Comparison of ENCODE assay signal across 18 mouse cellular contexts in the genomic region with DNA sequence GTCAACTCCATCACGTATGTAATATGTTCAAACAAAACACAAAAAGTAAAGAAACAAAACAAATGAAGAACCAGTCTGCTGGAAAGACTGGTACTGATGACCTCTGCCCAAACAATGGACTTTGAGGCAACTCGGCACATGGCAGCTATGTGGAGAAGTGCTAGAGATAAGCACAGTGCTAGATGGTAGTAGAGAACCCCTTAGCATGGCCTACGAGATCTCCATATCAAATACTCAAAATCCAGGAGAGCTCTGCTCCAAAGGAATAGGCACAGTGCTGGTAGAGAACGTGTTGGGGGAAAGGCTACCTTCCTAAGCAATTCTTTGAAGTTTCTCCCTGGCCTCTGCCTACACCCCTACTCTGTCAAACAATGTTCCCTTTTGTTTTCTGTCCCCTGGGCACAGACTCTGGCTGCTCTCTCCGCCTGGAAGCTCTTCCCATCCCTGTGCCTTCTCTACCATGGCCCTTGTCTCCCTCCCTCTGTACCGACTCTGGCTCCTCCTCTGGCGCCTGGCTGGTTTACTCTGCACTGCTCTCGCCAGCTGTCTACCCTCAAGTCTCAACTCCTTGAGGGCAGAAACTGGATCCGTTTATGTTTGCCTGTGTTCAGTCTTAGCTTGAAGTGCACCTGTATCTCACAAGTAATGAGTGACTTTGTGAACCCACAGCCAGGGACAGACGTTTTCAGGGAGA. TPM values are rescaled to one million over a fixed set of nuclear protein-coding genes. Genes with fewer than 3 reads are reported as not detected.
A peak's percentile ranks its signal among the peaks of the same experiment; 100 is the strongest.
DNase-seq lines count a peak whose midpoint lies in the region; ATAC-seq and TF ChIP-seq lines count a peak whose summit lies in the region.
"Had no signal": no experiment of that assay in that cellular context is flagged by ENCODE, and none has a peak within 500 bp of the region (broad histone marks: within the 10 kb centered on the region; RNA-seq: fewer than 3 reads in every experiment).

No protein-coding gene starts in this region.

- H3K9ac ChIP-seq in kidney, postnatal 0 days (ENCODE audit: low read depth, low read length): no peak overlapping the region
- H3K9ac ChIP-seq in embryonic facial prominence, embryonic 14.5 days (ENCODE audit: low read depth, low read length): no peak overlapping the region
- H3K9ac ChIP-seq: forebrain, embryonic 15.5 days; hindbrain, embryonic 15.5 days; limb, embryonic 15.5 days; liver, postnatal 0 days had no signal

- TF ChIP-seq CTCF in kidney, postnatal 0 days (IDR thresholded peaks at IDR 0.05; ENCODE audit: low read depth): no peak

- peak overlapping the region; percentile 59 for H3K27ac ChIP-seq in heart, embryonic 10.5 days
- H3K27ac ChIP-seq in kidney, postnatal 0 days: no peak overlapping the region
- no peak overlapping the region for H3K27ac ChIP-seq in embryonic facial prominence, embryonic 14.5 days (replicated peaks; ENCODE audit: low read depth, low read length)
- H3K27ac ChIP-seq: forebrain, embryonic 15.5 days; hindbrain, embryonic 15.5 days; limb, embryonic 15.5 days had no signal

- H3K9me3 ChIP-seq in heart, embryonic 10.5 days: no peaks in the 10 kb centered on the region
- H3K9me3 ChIP-seq in kidney, postnatal 0 days (replicated peaks; ENCODE audit: low read length): no peaks in the 10 kb centered on the region
- no peaks in the 10 kb centered on the region for H3K9me3 ChIP-seq in embryonic facial prominence, embryonic 14.5 days (ENCODE audit: control insufficient read depth, low read length)
- H3K9me3 ChIP-seq: forebrain, embryonic 15.5 days; hindbrain, embryonic 15.5 days; limb, embryonic 15.5 days had no signal

- H3K4me1 ChIP-seq in heart, embryonic 10.5 days: peaks cover 24% of the 10 kb centered on the region
- H3K4me1 ChIP-seq in kidney, postnatal 0 days (replicated peaks; ENCODE audit: insufficient read depth, low read length): no peaks in the 10 kb centered on the region
- no peaks in the 10 kb centered on the region for H3K4me1 ChIP-seq in embryonic facial prominence, embryonic 14.5 days (ENCODE audit: control insufficient read depth, insufficient read depth, low read length)
- H3K4me1 ChIP-seq: forebrain, embryonic 15.5 days; hindbrain, embryonic 15.5 days; limb, embryonic 15.5 days had no signal

- no peak overlapping the region for H3K4me3 ChIP-seq in heart, embryonic 10.5 days
- no peak overlapping the region for H3K4me3 ChIP-seq in kidney, postnatal 0 days (replicated peaks; ENCODE audit: low read depth, low read length)
- no peak overlapping the region for H3K4me3 ChIP-seq in embryonic facial prominence, embryonic 14.5 days (ENCODE audit: low read depth, low read length)
- H3K4me3 ChIP-seq: forebrain, embryonic 15.5 days; hindbrain, embryonic 15.5 days; limb, embryonic 15.5 days had no signal

- no peaks in the 10 kb centered on the region for H3K27me3 ChIP-seq in heart, embryonic 10.5 days (ENCODE audit: insufficient read depth, poor library complexity, severe bottlenecking)
- H3K27me3 ChIP-seq in kidney, postnatal 0 days (ENCODE audit: insufficient read depth, low read length): no peaks in the 10 kb centered on the region
- no peaks in the 10 kb centered on the region for H3K27me3 ChIP-seq in embryonic facial prominence, embryonic 14.5 days (replicated peaks; ENCODE audit: control insufficient read depth, insufficient read depth, low read length)
- H3K27me3 ChIP-seq: forebrain, embryonic 15.5 days; hindbrain, embryonic 15.5 days; limb, embryonic 15.5 days; Patski had no signal

- ATAC-seq in kidney, postnatal 0 days (replicated peaks; ENCODE audit: low FRiP score, low read depth): peak; percentile 80; the same call in 1 of the 2 replicates
- ATAC-seq in embryonic facial prominence, embryonic 14.5 days (ENCODE audit: low read depth): peak; percentile 91
- ATAC-seq: forebrain, embryonic 15.5 days; intestine, postnatal 0 days; liver, postnatal 0 days; Patski had no signal

- no peak for DNase-seq in heart, embryonic 10.5 days (ENCODE audit: low spot score)
- no peak for DNase-seq in heart, adult 9 months (ENCODE audit: low spot score in 2 of 2)
- peak; percentile 50 for DNase-seq in kidney, postnatal 0 days (ENCODE audit: low spot score)
- no peak for DNase-seq in kidney, adult 18-20 months
- DNase-seq in embryo, embryonic 10.5 days (ENCODE audit: low spot score): peak; percentile 15
- DNase-seq in embryonic facial prominence, embryonic 14.5 days (ENCODE audit: low spot score): peak; percentile 56
- no peak for DNase-seq in urinary bladder, adult 18-20 months (ENCODE audit: low spot score in 2 of 2)
- DNase-seq: B cell, adult 2 months; cerebellum, postnatal 10 days; liver, postnatal 0 days; midbrain, embryonic 14.5 days; right cerebral cortex, adult 18-20 months; thymus, postnatal 36 days had no signal

- 41% methylated on average over 10 of the region's 10 CpGs for WGBS in heart, embryonic 10.5 days
- 42% methylated on average over 10 of the region's 10 CpGs for WGBS in kidney, postnatal 0 days
- 24% methylated on average over 10 of the region's 10 CpGs for WGBS in embryonic facial prominence, embryonic 14.5 days

- no peak overlapping the region for H3K4me2 ChIP-seq in kidney, postnatal 0 days (ENCODE audit: low read length)
- no peak overlapping the region for H3K4me2 ChIP-seq in embryonic facial prominence, embryonic 14.5 days (ENCODE audit: low read depth, low read length)
- H3K4me2 ChIP-seq: forebrain, embryonic 15.5 days; hindbrain, embryonic 15.5 days; limb, embryonic 15.5 days had no signal

- H3K36me3 ChIP-seq in heart, embryonic 10.5 days: no peaks in the 10 kb centered on the region
- H3K36me3 ChIP-seq in kidney, postnatal 0 days (ENCODE audit: insufficient read depth, low read length): no peaks in the 10 kb centered on the region
- H3K36me3 ChIP-seq in embryonic facial prominence, embryonic 14.5 days (ENCODE audit: control insufficient read depth, insufficient read depth, low read length): no peaks in the 10 kb centered on the region
- H3K36me3 ChIP-seq: forebrain, embryonic 15.5 days; hindbrain, embryonic 15.5 days; limb, embryonic 15.5 days had no signal

RNA-seq across cellular contexts. Expression of gene Lmod2, which starts 5.9 kb away (rescaled TPM):
- polyA plus RNA-seq in heart, embryonic 10.5 days (2016; fragmentation: Nextera tagmentation; extraction: Ambion mirVana): 19.9 and 36.7 TPM in 2 replicates
- polyA plus RNA-seq in kidney, postnatal 0 days (2015; fragmentation: Nextera tagmentation; extraction: Ambion mirVana): not detected in 2 replicates
- 5.6 and 10.7 TPM in 2 replicates for polyA plus RNA-seq in embryonic facial prominence, embryonic 14.5 days (2014; fragmentation: Nextera tagmentation; extraction: Ambion mirVana)
- polyA plus RNA-seq: forebrain, embryonic 15.5 days; hindbrain, embryonic 15.5 days; intestine, postnatal 0 days; midbrain, embryonic 14.5 days; Patski had no signal

Comparison
In these comparisons a context has a peak if more than half of its experiments do, and no peak if none do; other contexts are left out.
1. DNase-seq: peak in kidney, postnatal 0 days (single experiment), embryo, embryonic 10.5 days (single experiment) and embryonic facial prominence, embryonic 14.5 days (single experiment); none in heart, embryonic 10.5 days (single experiment), heart, adult 9 months (0 of 2), kidney, adult 18-20 months (single experiment) and urinary bladder, adult 18-20 months (0 of 2).